Mouse (Mus musculus) megakaryocyte progenitor cell, adult 5-6 weeks (primary cell): ENCODE results near the gene Nol4l. TPM values are rescaled to one million over a fixed set of nuclear protein-coding genes. Genes with fewer than 3 reads are reported as not detected.

ENCODE experiments used
- ATAC-seq: replicated peaks from 2 replicates; pipeline ENCODE4 v1.8.0; 2016; ENCODE audit warnings: mild to moderate bottlenecking, moderate TSS enrichment, inconsistent platforms; ENCODE audit not compliant: poor library complexity
- total RNA-seq, 2 experiments: library from RNA; stranded (forward) in 1 of 2; stranded (reverse) in 1 of 2; fragments of 157-497, 149-512 nt in 1 of 2; fragments of 200-1000 nt in 1 of 2; gene quantifications; 2 replicates each; pipeline versions ENCODE4 v1.2.3 to v1.2.4; 2015 to 2017

Gene Nol4l
- total RNA-seq, 2 experiments from 2014 or later, result 3.7 to 4.4 TPM

- ATAC-seq, result no peak
Observed at GRCm38 (mm10) chr2:153446476-153446875, 83.3 kb downstream of the Nol4l start.

- peak; percentile 69 for ATAC-seq
Observed at GRCm38 (mm10) chr2:153446017-153446408, 83.8 kb downstream of the Nol4l start.

- ATAC-seq, result peak; percentile 12
Observed at GRCm38 (mm10) chr2:153445137-153446016, 84.4 kb downstream of the Nol4l start.

GRCm38 (mm10) chr2:153444254-153445136 is 85.3 kb downstream of the Nol4l start:
- peak; percentile 40 for ATAC-seq

- peak; percentile 23 for ATAC-seq
Observed at GRCm38 (mm10) chr2:153443434-153444240, 86.1 kb downstream of the Nol4l start.

- no peak for ATAC-seq
Observed at GRCm38 (mm10) chr2:153442720-153443119, 87.1 kb downstream of the Nol4l start.

GRCm38 (mm10) chr2:153441228-153441627 is 88.5 kb downstream of the Nol4l start:
- no peak for ATAC-seq

- no peak for ATAC-seq
Observed at GRCm38 (mm10) chr2:153440755-153441154, 89.0 kb downstream of the Nol4l start.

GRCm38 (mm10) chr2:153437306-153437659 is 92.5 kb downstream of the Nol4l start:
- ATAC-seq, result no peak

- ATAC-seq, result peak; percentile 32; the same call in 1 of the 2 replicates
Observed at GRCm38 (mm10) chr2:153436641-153437305, 93.0 kb downstream of the Nol4l start.

GRCm38 (mm10) chr2:153434880-153435831 is 94.6 kb downstream of the Nol4l start:
- ATAC-seq, result no peak

- ATAC-seq, result no peak
Observed at GRCm38 (mm10) chr2:153433859-153434258, 95.9 kb downstream of the Nol4l start.

GRCm38 (mm10) chr2:153432492-153432891 is 97.3 kb downstream of the Nol4l start:
- no peak for ATAC-seq

GRCm38 (mm10) chr2:153430571-153430970 is 99.2 kb downstream of the Nol4l start:
- ATAC-seq, result no peak

- ATAC-seq, result no peak
Observed at GRCm38 (mm10) chr2:153428485-153428884, 101.3 kb downstream of the Nol4l start.

- peak; percentile 52 for ATAC-seq
Observed at GRCm38 (mm10) chr2:153426931-153427330, 102.8 kb downstream of the Nol4l start.

GRCm38 (mm10) chr2:153425998-153426670 is 103.6 kb downstream of the Nol4l start:
- no peak for ATAC-seq

- ATAC-seq, result peak; percentile 50; the same call in 1 of the 2 replicates
Observed at GRCm38 (mm10) chr2:153425124-153425844, 104.5 kb downstream of the Nol4l start.
